Mouse (Mus musculus): ENCODE measurements around the gene Mas1.
A peak's percentile ranks its signal among the peaks of the same experiment; 100 is the strongest.

Gene Mas1

GRCm38 (mm10) chr17:12872275-12873028 is 4.5 kb upstream of the Mas1 start:
- DNase-seq (ENCODE audit: low read depth, low spot score), result peak; percentile 86

- DNase-seq (ENCODE audit: low read depth, low spot score), result no peak
Measured at GRCm38 (mm10) chr17:12868640-12869039, 697 bp upstream of the Mas1 start.

- peak; percentile 92 for DNase-seq (ENCODE audit: low read depth, low spot score)
Measured at GRCm38 (mm10) chr17:12866853-12867252, 1.1 kb downstream of the Mas1 start.

- no peak for DNase-seq (ENCODE audit: low read depth, low spot score)
Measured at GRCm38 (mm10) chr17:12865407-12865806, 2.5 kb downstream of the Mas1 start.

GRCm38 (mm10) chr17:12864111-12864510 is 3.8 kb downstream of the Mas1 start:
- no peak for DNase-seq (ENCODE audit: low read depth, low spot score)

GRCm38 (mm10) chr17:12859006-12859520 is 8.9 kb downstream of the Mas1 start:
- no peak for DNase-seq (ENCODE audit: low read depth, low spot score)

GRCm38 (mm10) chr17:12858072-12858471 is 9.9 kb downstream of the Mas1 start:
- DNase-seq (ENCODE audit: low read depth, low spot score), result no peak

- DNase-seq (ENCODE audit: low read depth, low spot score), result no peak
Measured at GRCm38 (mm10) chr17:12857395-12857794, 10.5 kb downstream of the Mas1 start.

GRCm38 (mm10) chr17:12854386-12854785 is 13.6 kb downstream of the Mas1 start:
- DNase-seq (ENCODE audit: low read depth, low spot score), result no peak

GRCm38 (mm10) chr17:12853821-12854220 is 14.1 kb downstream of the Mas1 start:
- DNase-seq (ENCODE audit: low read depth, low spot score), result peak; percentile 83

- DNase-seq (ENCODE audit: low read depth, low spot score), result peak; percentile 80
Measured at GRCm38 (mm10) chr17:12851689-12852088, 16.3 kb downstream of the Mas1 start.

- peak; percentile 92 for DNase-seq (ENCODE audit: low read depth, low spot score)
Measured at GRCm38 (mm10) chr17:12849778-12850382, 18.1 kb downstream of the Mas1 start.

- DNase-seq (ENCODE audit: low read depth, low spot score), result no peak
Measured at GRCm38 (mm10) chr17:12847736-12848135, 20.2 kb downstream of the Mas1 start.

GRCm38 (mm10) chr17:12846474-12846873 is 21.5 kb downstream of the Mas1 start:
- DNase-seq (ENCODE audit: low read depth, low spot score), result peak; percentile 76

- DNase-seq (ENCODE audit: low read depth, low spot score), result no peak
Measured at GRCm38 (mm10) chr17:12845862-12846261, 22.1 kb downstream of the Mas1 start.

GRCm38 (mm10) chr17:12844540-12844939 is 23.4 kb downstream of the Mas1 start:
- peak; percentile 59 for DNase-seq (ENCODE audit: low read depth, low spot score)

GRCm38 (mm10) chr17:12843826-12844225 is 24.1 kb downstream of the Mas1 start:
- DNase-seq (ENCODE audit: low read depth, low spot score), result no peak

- peak; percentile 92 for DNase-seq (ENCODE audit: low read depth, low spot score)
Measured at GRCm38 (mm10) chr17:12839475-12840267, 28.3 kb downstream of the Mas1 start.

GRCm38 (mm10) chr17:12835738-12836137 is 32.2 kb downstream of the Mas1 start:
- no peak for DNase-seq (ENCODE audit: low read depth, low spot score)

GRCm38 (mm10) chr17:12834826-12835225 is 33.1 kb downstream of the Mas1 start:
- no peak for DNase-seq (ENCODE audit: low read depth, low spot score)

GRCm38 (mm10) chr17:12834317-12834716 is 33.6 kb downstream of the Mas1 start:
- DNase-seq (ENCODE audit: low read depth, low spot score), result no peak

- DNase-seq (ENCODE audit: low read depth, low spot score), result no peak
Measured at GRCm38 (mm10) chr17:12832657-12833056, 35.3 kb downstream of the Mas1 start.

Measured in brain, adult 2 months (tissue).